Mouse (Mus musculus) G1E (cell line): ENCODE measurements around the gene Surf6.

Source experiments
- CTCF ChIP-seq: IDR thresholded peaks from 2 replicates; pipeline ENCODE4 v1.5.1; 2012; ENCODE audit warnings: low read depth, low read length, inconsistent platforms, mixed read lengths
- TAL1 ChIP-seq: conservative IDR thresholded peaks from 2 replicates; pipeline ENCODE4 v1.6.1; 2012; ENCODE audit warnings: low read depth, low read length, inconsistent platforms, mixed read lengths

DNA sequence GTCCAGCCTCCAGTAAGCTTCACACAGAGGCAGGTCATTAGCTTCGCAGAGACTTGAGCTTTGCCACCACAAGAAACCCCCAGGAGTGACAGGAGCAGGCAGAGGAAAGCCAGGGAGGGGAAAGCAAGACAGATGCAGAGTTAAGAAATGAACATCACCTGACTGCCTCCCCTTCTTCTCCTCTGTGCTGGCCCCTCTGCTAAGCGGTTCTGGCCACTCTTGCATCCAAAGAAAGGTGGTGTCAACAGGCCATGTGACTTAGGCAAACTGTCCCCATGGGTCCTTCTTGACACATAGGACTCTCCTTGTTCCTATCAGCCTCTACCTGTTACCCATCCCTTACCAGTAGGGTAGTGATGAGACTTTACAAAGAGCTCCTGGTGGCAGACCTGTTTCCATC, 3.3 kb upstream of the Surf6 start:
- TF ChIP-seq CTCF = no peak
- no peak for TF ChIP-seq TAL1
